Mouse (Mus musculus): ENCODE measurements around the gene Pld4. TPM values are rescaled to one million over a fixed set of nuclear protein-coding genes. Genes with fewer than 3 reads are reported as not detected.

Gene Pld4
- total RNA-seq, 2 experiments from 2014 or later, result 5.6 to 6.9 TPM

Small RNA genes within 50 kb of the gene (microRNA-seq; reads per million reads assigned to microRNA genes)
- gene Mir6940, result not detected

Other genes with a start within 250 kb of the Pld4 start
- not detected for gene Tmem179, start 243.9 kb upstream of the Pld4 start, total RNA-seq (2021)
- 10 to 100 TPM; 15.8 to 20.0 TPM for gene Inf2, start 171.9 kb upstream of the Pld4 start, total RNA-seq (2021)
- gene Adssl1, start 140.6 kb upstream of the Pld4 start, total RNA-seq (2021), result 100 to 1,000 TPM; 147 TPM
- gene Siva1, start 116.0 kb upstream of the Pld4 start, total RNA-seq (2021), result 10 to 100 TPM; 29.5 to 35.7 TPM
- 100 to 1,000 TPM; 206 to 215 TPM for gene Akt1, start 85.8 kb upstream of the Pld4 start, total RNA-seq (2021)
- 1 to 10 TPM; 6.4 to 6.7 TPM for gene Zbtb42, start 81.8 kb upstream of the Pld4 start, total RNA-seq (2021)
- gene Cep170b, start 40.2 kb upstream of the Pld4 start, total RNA-seq (2021), result 1 to 10 TPM; 7.7 to 9.8 TPM
- gene Ahnak2, start 42.0 kb downstream of the Pld4 start, total RNA-seq (2021), result 10 to 100 TPM; 15.3 to 16.5 TPM
- gene Clba1, start 48.3 kb downstream of the Pld4 start, total RNA-seq (2021), result 1 to 10 TPM; 1.5 to 1.9 TPM
- gene Cdca4, start 68.8 kb downstream of the Pld4 start, total RNA-seq (2021), result 1 to 10 TPM; 6.4 to 7.6 TPM
- gene Gpr132, start 107.6 kb downstream of the Pld4 start, total RNA-seq (2021), result under 1 TPM in 1 of 2 experiments, not detected in 1; 0.23 TPM
- gene Jag2, start 169.1 kb downstream of the Pld4 start, total RNA-seq (2021), result 10 to 100 TPM; 22.4 to 34.7 TPM
- 1 to 10 TPM; 4.4 to 5.7 TPM for gene Nudt14, start 181.5 kb downstream of the Pld4 start, total RNA-seq (2021)
- 10 to 100 TPM; 21.0 to 21.9 TPM for gene Btbd6, start 215.8 kb downstream of the Pld4 start, total RNA-seq (2021)
- 10 to 100 TPM; 23.5 to 25.1 TPM for gene Brf1, start 240.0 kb downstream of the Pld4 start, total RNA-seq (2021)

Data from heart, postnatal 25 days (tissue).